Mouse (Mus musculus) ES-E14 (cell line): Measurements from ENCODE around the gene Vps36.

Experiments
- CHD2 ChIP-seq: IDR thresholded peaks from 2 replicates; pipeline ENCODE4 v1.6.1; 2014; ENCODE audit warnings: mild to moderate bottlenecking, low read depth, low read length, inconsistent platforms
- HCFC1 ChIP-seq: IDR thresholded peaks from 2 replicates; pipeline ENCODE4 v1.6.1; 2012; ENCODE audit warnings: low read length, inconsistent platforms, borderline replicate concordance; ENCODE audit not compliant: insufficient read depth
- ZC3H11A ChIP-seq: IDR thresholded peaks from 2 replicates; pipeline ENCODE4 v1.6.1; 2012; ENCODE audit warnings: low read depth, mild to moderate bottlenecking, inconsistent platforms, low read length, borderline replicate concordance
- ZNF384 ChIP-seq: IDR thresholded peaks from 2 replicates; pipeline ENCODE4 v1.6.1; 2012; ENCODE audit warnings: low read depth, low read length, inconsistent platforms

DNA sequence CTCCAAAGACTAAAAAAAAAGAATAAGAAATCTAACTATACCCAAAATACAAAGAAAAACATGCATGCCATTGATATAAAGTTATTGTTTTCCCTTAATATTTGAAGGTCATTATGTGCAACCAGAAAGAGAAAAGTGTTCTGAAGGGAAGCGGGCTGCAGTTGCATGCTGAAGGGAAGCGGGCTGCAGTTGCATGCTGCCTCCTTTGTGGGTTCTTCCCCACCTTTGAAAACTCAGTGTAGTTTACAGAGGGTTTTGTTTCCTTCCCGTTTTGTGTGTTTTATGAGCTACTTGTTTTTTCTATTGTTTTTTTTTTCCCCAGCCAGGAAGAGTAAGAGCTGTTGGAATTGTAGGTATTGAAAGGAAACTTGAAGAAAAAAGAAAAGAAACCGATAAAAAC is 14.9 kb downstream of the Vps36 start:
- TF ChIP-seq ZC3H11A (no peak), HCFC1 (no peak), ZNF384 (no peak), CHD2 (no peak)
